Mouse (Mus musculus): ENCODE data around the gene Cpm. TPM values are rescaled to one million over a fixed set of nuclear protein-coding genes. Genes with fewer than 3 reads are reported as not detected.

Gene Cpm
- total RNA-seq (2014; fragmentation: Nextera tagmentation) (not detected in 2 replicates), total RNA-seq (2017) (0.06 and 0.27 TPM in 2 replicates), polyA plus RNA-seq (2012) (not detected in 2 replicates)

- no peak for TF ChIP-seq GATA1 (IDR thresholded peaks at IDR 0.05; ENCODE audit: borderline replicate concordance, low read length)
- no peaks in the 10 kb centered on the region for H3K36me3 ChIP-seq (replicated peaks)
- ATAC-seq (ENCODE audit: extremely low read depth, insufficient number of reproducible peaks, low FRiP score, poor library complexity, severe bottlenecking) (no peak), DNase-seq (ENCODE audit: low spot score) (no peak)
- H3K4me1 ChIP-seq (ENCODE audit: insufficient read depth, low read depth, low read length), result no peaks in the 10 kb centered on the region
- no peak within 1 kb of the TSS for H3K4me3 ChIP-seq (ENCODE audit: low read depth, low read length)
- no peaks in the 10 kb centered on the region for H3K27me3 ChIP-seq (ENCODE audit: insufficient read depth, low read length)
- no peaks in the 10 kb centered on the region for H3K9me3 ChIP-seq (replicated peaks)
These were observed at the start of gene Cpm for GRCm38 (mm10) chr10:117629169-117629971. TSS of gene Cpm (plus strand) at chr10:117629500.

DNA sequence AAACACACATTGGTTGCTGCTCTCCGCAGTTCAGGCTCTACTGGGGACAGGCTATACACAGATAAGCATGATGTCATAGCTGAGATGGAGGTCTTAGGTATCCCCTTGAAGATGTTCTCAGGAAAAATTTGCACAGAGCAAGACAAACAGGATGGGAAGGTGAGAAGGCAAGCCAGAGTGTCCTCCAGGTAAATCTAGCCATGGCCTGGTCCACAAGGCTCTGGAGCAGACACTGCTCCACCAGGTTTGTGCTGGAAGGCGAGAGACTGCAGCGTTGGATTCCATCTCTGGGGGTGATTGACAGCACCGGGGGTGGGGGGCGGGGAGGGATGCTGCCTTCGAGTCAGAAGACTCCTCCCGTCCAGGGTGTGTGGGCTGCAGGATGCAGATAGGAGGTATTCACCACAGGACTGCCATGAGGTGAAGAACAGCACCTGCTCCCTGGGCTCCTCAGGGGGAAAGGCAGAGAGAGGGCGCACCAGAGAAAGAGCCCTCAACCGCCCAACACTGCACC lies 49.5 kb upstream of the Cpm start:
- Histone ChIP-seq H3K9me3 (replicated peaks) (peaks cover 5% of the 10 kb centered on the region; the same call in 1 of the 2 replicates), H3K4me1 (ENCODE audit: insufficient read depth, low read depth, low read length) (no peaks in the 10 kb centered on the region), H3K27me3 (ENCODE audit: insufficient read depth, low read length) (no peaks in the 10 kb centered on the region), H3K36me3 (replicated peaks) (no peaks in the 10 kb centered on the region), H3K4me3 (ENCODE audit: low read depth, low read length) (no peak overlapping the region)
- TF ChIP-seq CTCF (IDR thresholded peaks at IDR 0.05; ENCODE audit: low read depth, low read length), result no peak
- TF ChIP-seq GATA2 (IDR thresholded peaks at IDR 0.05; ENCODE audit: borderline replicate concordance, low read depth, low read length), result no peak
- TF ChIP-seq GATA1 (IDR thresholded peaks at IDR 0.05; ENCODE audit: borderline replicate concordance, low read length), result no peak
- TF ChIP-seq TAL1 (conservative IDR thresholded peaks at IDR 0.05; ENCODE audit: low read depth, low read length), result no peak
- no peak for TF ChIP-seq POLR2AphosphoS5 (IDR thresholded peaks at IDR 0.05; ENCODE audit: insufficient replicate concordance, low read depth, low read length)
- ATAC-seq (ENCODE audit: extremely low read depth, insufficient number of reproducible peaks, low FRiP score, poor library complexity, severe bottlenecking), result no peak
- DNase-seq (ENCODE audit: low spot score), result no peak

- no peak for DNase-seq (ENCODE audit: low spot score)
- TF ChIP-seq GATA1 (IDR thresholded peaks at IDR 0.05; ENCODE audit: borderline replicate concordance, low read length) (no peak), CTCF (IDR thresholded peaks at IDR 0.05; ENCODE audit: low read depth, low read length) (no peak), POLR2AphosphoS5 (IDR thresholded peaks at IDR 0.05; ENCODE audit: insufficient replicate concordance, low read depth, low read length) (no peak), TAL1 (conservative IDR thresholded peaks at IDR 0.05; ENCODE audit: low read depth, low read length) (no peak), GATA2 (IDR thresholded peaks at IDR 0.05; ENCODE audit: borderline replicate concordance, low read depth, low read length) (no peak)
- ATAC-seq (ENCODE audit: extremely low read depth, insufficient number of reproducible peaks, low FRiP score, poor library complexity, severe bottlenecking), result no peak
- no peaks in the 10 kb centered on the region for H3K36me3 ChIP-seq (replicated peaks)
- no peak overlapping the region for H3K4me3 ChIP-seq (ENCODE audit: low read depth, low read length)
- H3K4me1 ChIP-seq (ENCODE audit: insufficient read depth, low read depth, low read length), result no peaks in the 10 kb centered on the region
- peaks cover 5% of the 10 kb centered on the region; the same call in 1 of the 2 replicates for H3K9me3 ChIP-seq (replicated peaks)
- no peaks in the 10 kb centered on the region for H3K27me3 ChIP-seq (ENCODE audit: insufficient read depth, low read length)
These were observed 48.9 kb upstream of the Cpm start for GRCm38 (mm10) chr10:117580405-117580804.

DNA sequence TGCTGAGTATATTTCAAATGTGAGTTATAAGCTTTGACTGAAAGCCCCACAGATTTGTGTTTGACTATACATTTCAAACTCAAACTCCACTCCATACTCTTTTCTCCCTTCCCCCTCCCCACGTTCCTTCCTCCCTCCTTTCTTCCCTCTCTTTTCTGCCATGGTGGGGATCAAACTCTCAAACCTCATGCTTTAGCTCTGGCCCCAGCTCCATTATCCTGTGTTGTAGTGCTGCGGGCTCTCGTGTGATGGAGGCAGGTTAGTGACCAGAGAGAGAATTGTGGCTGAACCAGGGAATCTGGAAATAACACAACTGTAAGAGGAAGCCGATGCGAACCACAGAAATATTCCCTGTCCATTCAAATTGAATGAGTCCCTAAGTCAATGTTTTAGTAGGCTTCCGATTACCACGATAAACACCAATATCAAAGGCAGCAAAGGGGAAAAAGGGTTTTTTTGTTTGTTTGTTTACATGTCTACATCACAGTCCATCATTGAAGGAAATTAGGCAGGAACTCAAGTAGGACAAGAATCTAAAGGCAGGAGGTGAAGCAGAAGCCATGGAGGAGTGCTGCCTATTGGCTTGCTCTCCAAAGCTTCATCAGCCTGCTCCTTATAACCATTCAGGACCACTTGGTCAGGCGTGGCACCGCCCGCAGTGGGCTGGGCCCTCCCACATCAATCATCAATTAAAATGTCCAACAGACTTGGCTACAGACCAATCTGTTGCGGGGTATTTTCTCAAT lies 48.1 kb upstream of the Cpm start:
- DNase-seq (ENCODE audit: low spot score) (no peak), ATAC-seq (ENCODE audit: extremely low read depth, insufficient number of reproducible peaks, low FRiP score, poor library complexity, severe bottlenecking) (no peak)
- no peaks in the 10 kb centered on the region for H3K4me1 ChIP-seq (ENCODE audit: insufficient read depth, low read depth, low read length)
- H3K36me3 ChIP-seq (replicated peaks), result no peaks in the 10 kb centered on the region
- no peak for TF ChIP-seq GATA2 (IDR thresholded peaks at IDR 0.05; ENCODE audit: borderline replicate concordance, low read depth, low read length)
- TF ChIP-seq TAL1 (conservative IDR thresholded peaks at IDR 0.05; ENCODE audit: low read depth, low read length), result no peak
- no peak for TF ChIP-seq POLR2AphosphoS5 (IDR thresholded peaks at IDR 0.05; ENCODE audit: insufficient replicate concordance, low read depth, low read length)
- no peak for TF ChIP-seq GATA1 (IDR thresholded peaks at IDR 0.05; ENCODE audit: borderline replicate concordance, low read length)
- TF ChIP-seq CTCF (IDR thresholded peaks at IDR 0.05; ENCODE audit: low read depth, low read length), result no peak
- H3K9me3 ChIP-seq (replicated peaks), result peaks cover 5% of the 10 kb centered on the region; the same call in 1 of the 2 replicates
- no peaks in the 10 kb centered on the region for H3K27me3 ChIP-seq (ENCODE audit: insufficient read depth, low read length)
- H3K4me3 ChIP-seq (ENCODE audit: low read depth, low read length), result no peak overlapping the region

GRCm38 (mm10) chr10:117581753-117582062 lies 47.6 kb upstream of the Cpm start:
- TF ChIP-seq GATA1 (IDR thresholded peaks at IDR 0.05; ENCODE audit: borderline replicate concordance, low read length) (no peak), POLR2AphosphoS5 (IDR thresholded peaks at IDR 0.05; ENCODE audit: insufficient replicate concordance, low read depth, low read length) (no peak)
- Histone ChIP-seq H3K4me1 (ENCODE audit: insufficient read depth, low read depth, low read length) (no peaks in the 10 kb centered on the region), H3K4me3 (ENCODE audit: low read depth, low read length) (no peak overlapping the region), H3K9me3 (replicated peaks) (peaks cover 5% of the 10 kb centered on the region; the same call in 1 of the 2 replicates), H3K36me3 (replicated peaks) (no peaks in the 10 kb centered on the region), H3K27me3 (ENCODE audit: insufficient read depth, low read length) (no peaks in the 10 kb centered on the region)
- ATAC-seq (ENCODE audit: extremely low read depth, insufficient number of reproducible peaks, low FRiP score, poor library complexity, severe bottlenecking) (no peak), DNase-seq (ENCODE audit: low spot score) (no peak)

- ATAC-seq (ENCODE audit: extremely low read depth, insufficient number of reproducible peaks, low FRiP score, poor library complexity, severe bottlenecking) (no peak), DNase-seq (ENCODE audit: low spot score) (no peak)
- no peaks in the 10 kb centered on the region for H3K27me3 ChIP-seq (ENCODE audit: insufficient read depth, low read length)
- peaks cover 5% of the 10 kb centered on the region; the same call in 1 of the 2 replicates for H3K9me3 ChIP-seq (replicated peaks)
- H3K4me1 ChIP-seq (ENCODE audit: insufficient read depth, low read depth, low read length), result no peaks in the 10 kb centered on the region
- H3K36me3 ChIP-seq (replicated peaks), result no peaks in the 10 kb centered on the region
- TF ChIP-seq POLR2AphosphoS5 (IDR thresholded peaks at IDR 0.05; ENCODE audit: insufficient replicate concordance, low read depth, low read length) (no peak), CTCF (IDR thresholded peaks at IDR 0.05; ENCODE audit: low read depth, low read length) (no peak), GATA1 (IDR thresholded peaks at IDR 0.05; ENCODE audit: borderline replicate concordance, low read length) (no peak), GATA2 (IDR thresholded peaks at IDR 0.05; ENCODE audit: borderline replicate concordance, low read depth, low read length) (no peak), TAL1 (conservative IDR thresholded peaks at IDR 0.05; ENCODE audit: low read depth, low read length) (no peak)
- no peak overlapping the region for H3K4me3 ChIP-seq (ENCODE audit: low read depth, low read length)
These were observed 45.9 kb upstream of the Cpm start for GRCm38 (mm10) chr10:117583155-117584061.
